Mouse (Mus musculus): ENCODE measurements at regions not wholly inside any gene's neighbourhood (a gene's known extent, or its start where the extent isn't known, plus 50 kb on each side); places are given as distances from the start of the nearest gene placed in this dataset.

- no peak overlapping the region for H3K27ac ChIP-seq (replicated peaks; ENCODE audit: low read depth, low read length)
- no peak for TF ChIP-seq POLR2A (IDR thresholded peaks at IDR 0.05; ENCODE audit: borderline replicate concordance, extremely low read depth, insufficient read depth, insufficient read length)
- H3K36me3 ChIP-seq (ENCODE audit: control insufficient read depth, insufficient read depth, low read length) = no peaks in the 10 kb centered on the region
- ATAC-seq (ENCODE audit: low FRiP score, low read depth) (no peak), DNase-seq (ENCODE audit: low spot score) (no peak)
- H3K4me2 ChIP-seq (replicated peaks; ENCODE audit: low read depth, low read length, severe bottlenecking) = no peak overlapping the region
- H3K9ac ChIP-seq (ENCODE audit: low read depth, low read length, severe bottlenecking) = no peak overlapping the region
- 75% methylated on average over 5 of the region's 5 CpGs for WGBS
- no peaks in the 10 kb centered on the region for H3K9me3 ChIP-seq (ENCODE audit: control insufficient read depth, low read length)
- H3K27me3 ChIP-seq (ENCODE audit: control insufficient read depth, insufficient read depth, low read length) = no peaks in the 10 kb centered on the region
- H3K4me1 ChIP-seq (ENCODE audit: control insufficient read depth, insufficient read depth, low read length) = 0 out of 2 replicates have a peak, but pooled peaks cover 3% of the 10 kb centered on the region
- no peak overlapping the region for H3K4me3 ChIP-seq (replicated peaks; ENCODE audit: low read length)
These were observed 136.2 kb upstream of the Hdac4 start for GRCm38 (mm10) chr1:92331559-92332247.

DNA sequence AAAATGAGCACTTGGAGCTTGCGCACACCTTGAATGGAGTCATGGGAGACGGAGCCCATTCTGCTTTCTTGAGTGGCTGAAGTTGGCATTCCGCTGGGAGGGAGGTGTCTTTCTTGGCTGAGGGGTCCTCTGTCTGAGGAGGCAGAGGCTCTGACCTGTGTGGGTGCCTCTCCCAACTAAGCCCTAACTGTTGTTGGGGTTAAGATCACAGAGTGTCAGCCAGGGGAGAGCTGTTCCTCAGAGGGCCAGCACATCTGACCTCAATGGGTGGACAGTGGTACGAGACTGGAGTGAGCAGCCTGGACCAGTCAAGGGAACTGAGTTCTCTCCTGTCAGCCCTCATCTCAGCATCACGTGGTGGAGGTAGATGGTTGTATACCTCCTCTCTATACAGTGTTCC, 134.7 kb upstream of the Hdac4 start:
- Histone ChIP-seq H3K27ac (replicated peaks; ENCODE audit: low read depth, low read length) (no peak overlapping the region), H3K4me3 (replicated peaks; ENCODE audit: low read length) (no peak overlapping the region), H3K4me2 (replicated peaks; ENCODE audit: low read depth, low read length, severe bottlenecking) (no peak overlapping the region), H3K27me3 (ENCODE audit: control insufficient read depth, insufficient read depth, low read length) (no peaks in the 10 kb centered on the region), H3K4me1 (ENCODE audit: control insufficient read depth, insufficient read depth, low read length) (0 out of 2 replicates have a peak, but pooled peaks cover 3% of the 10 kb centered on the region), H3K9me3 (ENCODE audit: control insufficient read depth, low read length) (no peaks in the 10 kb centered on the region), H3K9ac (ENCODE audit: low read depth, low read length, severe bottlenecking) (no peak overlapping the region), H3K36me3 (ENCODE audit: control insufficient read depth, insufficient read depth, low read length) (no peaks in the 10 kb centered on the region)
- DNase-seq (ENCODE audit: low spot score) = no peak
- WGBS = 77% methylated on average over 5 of the region's 5 CpGs
- no peak for ATAC-seq (ENCODE audit: low FRiP score, low read depth)
- no peak for TF ChIP-seq POLR2A (IDR thresholded peaks at IDR 0.05; ENCODE audit: borderline replicate concordance, extremely low read depth, insufficient read depth, insufficient read length)

- no peaks in the 10 kb centered on the region for H3K27me3 ChIP-seq (ENCODE audit: control insufficient read depth, insufficient read depth, low read length)
- no peak for ATAC-seq (ENCODE audit: low FRiP score, low read depth)
- no peak overlapping the region for H3K27ac ChIP-seq (replicated peaks; ENCODE audit: low read depth, low read length)
- no peaks in the 10 kb centered on the region for H3K36me3 ChIP-seq (ENCODE audit: control insufficient read depth, insufficient read depth, low read length)
- no peak overlapping the region for H3K9ac ChIP-seq (ENCODE audit: low read depth, low read length, severe bottlenecking)
- 60% methylated on average over 7 of the region's 7 CpGs for WGBS
- DNase-seq (ENCODE audit: low spot score) = no peak
- no peak overlapping the region for H3K4me3 ChIP-seq (replicated peaks; ENCODE audit: low read length)
- no peaks in the 10 kb centered on the region for H3K9me3 ChIP-seq (ENCODE audit: control insufficient read depth, low read length)
- H3K4me2 ChIP-seq (replicated peaks; ENCODE audit: low read depth, low read length, severe bottlenecking) = no peak overlapping the region
- TF ChIP-seq POLR2A (IDR thresholded peaks at IDR 0.05; ENCODE audit: borderline replicate concordance, extremely low read depth, insufficient read depth, insufficient read length) = no peak
- H3K4me1 ChIP-seq (ENCODE audit: control insufficient read depth, insufficient read depth, low read length) = 0 out of 2 replicates have a peak, but pooled peaks cover 3% of the 10 kb centered on the region
These were observed 134.0 kb upstream of the Hdac4 start for GRCm38 (mm10) chr1:92329491-92329890.

- Histone ChIP-seq H3K4me1 (ENCODE audit: control insufficient read depth, insufficient read depth, low read length) (peaks cover 6% of the 10 kb centered on the region; the same call in 1 of the 2 replicates), H3K27ac (replicated peaks; ENCODE audit: low read depth, low read length) (no peak overlapping the region), H3K9ac (ENCODE audit: low read depth, low read length, severe bottlenecking) (no peak overlapping the region), H3K36me3 (ENCODE audit: control insufficient read depth, insufficient read depth, low read length) (no peaks in the 10 kb centered on the region), H3K4me2 (replicated peaks; ENCODE audit: low read depth, low read length, severe bottlenecking) (no peak overlapping the region), H3K9me3 (ENCODE audit: control insufficient read depth, low read length) (no peaks in the 10 kb centered on the region), H3K4me3 (replicated peaks; ENCODE audit: low read length) (no peak overlapping the region), H3K27me3 (ENCODE audit: control insufficient read depth, insufficient read depth, low read length) (no peaks in the 10 kb centered on the region)
- no peak for TF ChIP-seq POLR2A (IDR thresholded peaks at IDR 0.05; ENCODE audit: borderline replicate concordance, extremely low read depth, insufficient read depth, insufficient read length)
- WGBS = 86% methylated on average over 6 of the region's 6 CpGs
- DNase-seq (ENCODE audit: low spot score) = no peak
- ATAC-seq (ENCODE audit: low FRiP score, low read depth) = no peak
These were observed 131.6 kb upstream of the Hdac4 start for GRCm38 (mm10) chr1:92327141-92327540.

GRCm38 (mm10) chr1:92325281-92325680, 129.8 kb upstream of the Hdac4 start:
- H3K4me1 ChIP-seq (ENCODE audit: control insufficient read depth, insufficient read depth, low read length) = peaks cover 6% of the 10 kb centered on the region; the same call in 1 of the 2 replicates
- 77% methylated on average over 7 of the region's 7 CpGs for WGBS
- H3K36me3 ChIP-seq (ENCODE audit: control insufficient read depth, insufficient read depth, low read length) = no peaks in the 10 kb centered on the region
- no peak overlapping the region for H3K4me3 ChIP-seq (replicated peaks; ENCODE audit: low read length)
- DNase-seq (ENCODE audit: low spot score) = no peak
- no peak for ATAC-seq (ENCODE audit: low FRiP score, low read depth)
- no peaks in the 10 kb centered on the region for H3K27me3 ChIP-seq (ENCODE audit: control insufficient read depth, insufficient read depth, low read length)
- H3K9ac ChIP-seq (ENCODE audit: low read depth, low read length, severe bottlenecking) = no peak overlapping the region
- no peaks in the 10 kb centered on the region for H3K9me3 ChIP-seq (ENCODE audit: control insufficient read depth, low read length)
- H3K4me2 ChIP-seq (replicated peaks; ENCODE audit: low read depth, low read length, severe bottlenecking) = no peak overlapping the region
- no peak for TF ChIP-seq POLR2A (IDR thresholded peaks at IDR 0.05; ENCODE audit: borderline replicate concordance, extremely low read depth, insufficient read depth, insufficient read length)
- no peak overlapping the region for H3K27ac ChIP-seq (replicated peaks; ENCODE audit: low read depth, low read length)

Measured in limb, embryonic 14.5 days (tissue).